Mouse (Mus musculus) adrenal gland, adult 18-20 months (tissue): ENCODE measurements around the gene Galk1. TPM values are rescaled to one million over a fixed set of nuclear protein-coding genes. Genes with fewer than 3 reads are reported as not detected.

Experiments
- DNase-seq, 2 experiments: peaks; one replicate each; pipeline ENCODE4 v3.0.0; 2021 to 2022; ENCODE audit warnings: low spot score in 2 of 2
- total RNA-seq, 2 experiments: library from RNA; stranded (reverse); gene quantifications; 1 replicate in 1 of 2; 2 replicates in 1 of 2; pipeline ENCODE4 v1.2.3; 2021

Gene Galk1
- total RNA-seq, 2 experiments from 2014 or later: 26.8 to 33.1 TPM

DNA sequence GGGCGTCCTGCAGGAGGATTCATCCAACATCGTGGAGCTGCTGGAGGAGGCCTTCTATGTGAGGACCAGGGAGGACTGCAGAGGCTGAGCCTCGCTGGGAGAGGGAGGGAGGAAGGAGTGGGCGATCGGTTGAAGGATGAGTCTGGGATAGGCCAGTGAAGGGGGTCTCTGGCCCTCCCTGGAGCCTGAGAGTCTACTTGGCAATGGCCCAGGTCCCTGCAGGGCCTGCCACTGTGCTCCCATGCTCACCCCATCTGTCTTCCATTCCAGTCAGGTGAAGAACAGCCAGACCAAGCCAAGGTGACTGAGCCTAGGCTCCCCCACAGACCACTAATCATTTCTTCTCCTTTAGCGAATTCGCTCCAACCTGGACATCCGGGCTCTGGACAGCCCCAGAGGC lies 29.2 kb downstream of the Galk1 start:
- DNase-seq: no peak

DNA sequence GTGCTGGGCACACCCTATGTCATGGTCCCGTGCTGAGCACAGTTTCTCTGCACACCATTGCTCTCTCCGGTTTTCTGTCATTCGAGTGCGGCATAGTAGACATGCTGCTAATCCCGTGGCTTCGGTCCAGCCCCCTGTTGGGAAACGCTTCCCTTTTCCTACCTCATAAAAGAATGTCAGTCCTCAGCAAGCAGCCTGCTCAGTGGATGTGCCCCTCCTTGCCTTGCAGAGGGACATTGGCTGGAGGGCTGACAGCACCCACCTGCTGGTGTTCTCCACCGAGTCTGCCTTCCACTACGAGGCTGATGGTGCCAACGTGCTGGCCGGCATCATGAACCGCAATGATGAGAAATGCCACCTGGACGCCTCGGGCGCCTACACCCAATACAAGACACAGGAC lies 30.0 kb downstream of the Galk1 start:
- DNase-seq: no peak

DNA sequence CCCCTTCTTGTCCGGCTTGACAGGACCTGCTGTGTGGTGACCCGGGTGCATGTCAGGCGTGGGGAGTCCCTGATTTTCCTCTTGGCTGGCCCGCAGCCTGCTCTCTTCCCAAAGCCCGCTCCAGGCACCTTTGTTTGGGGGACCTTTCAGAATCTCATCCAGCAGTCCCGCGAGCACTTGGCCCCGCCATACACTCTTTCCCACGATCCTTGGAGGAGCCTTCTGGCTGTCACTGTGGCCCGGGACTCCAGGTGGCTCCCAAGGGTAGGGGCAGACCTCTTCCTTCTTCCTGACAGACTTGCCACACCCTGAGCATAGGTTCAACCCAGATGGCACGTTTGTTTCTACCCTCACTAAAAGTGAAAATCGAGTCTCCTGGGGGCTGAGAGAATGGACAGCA lies 37.0 kb downstream of the Galk1 start:
- no peak for DNase-seq

DNA sequence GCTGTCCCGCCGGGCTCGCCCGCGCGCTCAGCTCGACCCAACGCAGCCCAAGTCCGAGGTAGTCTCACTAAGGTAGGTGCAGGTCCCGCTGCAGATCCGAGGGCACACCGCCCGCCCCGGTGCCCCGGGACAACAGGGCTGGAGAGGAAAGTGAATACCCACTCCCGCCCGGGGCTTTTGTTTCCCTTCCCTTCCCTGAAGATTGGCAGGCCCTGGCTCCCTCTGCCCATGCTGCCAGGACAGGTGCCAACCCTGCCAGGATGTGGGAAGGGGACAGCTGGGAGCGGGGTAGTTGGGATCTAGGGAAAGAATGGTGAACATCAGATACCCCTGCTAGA lies 37.5 kb downstream of the Galk1 start:
- no peak for DNase-seq

DNA sequence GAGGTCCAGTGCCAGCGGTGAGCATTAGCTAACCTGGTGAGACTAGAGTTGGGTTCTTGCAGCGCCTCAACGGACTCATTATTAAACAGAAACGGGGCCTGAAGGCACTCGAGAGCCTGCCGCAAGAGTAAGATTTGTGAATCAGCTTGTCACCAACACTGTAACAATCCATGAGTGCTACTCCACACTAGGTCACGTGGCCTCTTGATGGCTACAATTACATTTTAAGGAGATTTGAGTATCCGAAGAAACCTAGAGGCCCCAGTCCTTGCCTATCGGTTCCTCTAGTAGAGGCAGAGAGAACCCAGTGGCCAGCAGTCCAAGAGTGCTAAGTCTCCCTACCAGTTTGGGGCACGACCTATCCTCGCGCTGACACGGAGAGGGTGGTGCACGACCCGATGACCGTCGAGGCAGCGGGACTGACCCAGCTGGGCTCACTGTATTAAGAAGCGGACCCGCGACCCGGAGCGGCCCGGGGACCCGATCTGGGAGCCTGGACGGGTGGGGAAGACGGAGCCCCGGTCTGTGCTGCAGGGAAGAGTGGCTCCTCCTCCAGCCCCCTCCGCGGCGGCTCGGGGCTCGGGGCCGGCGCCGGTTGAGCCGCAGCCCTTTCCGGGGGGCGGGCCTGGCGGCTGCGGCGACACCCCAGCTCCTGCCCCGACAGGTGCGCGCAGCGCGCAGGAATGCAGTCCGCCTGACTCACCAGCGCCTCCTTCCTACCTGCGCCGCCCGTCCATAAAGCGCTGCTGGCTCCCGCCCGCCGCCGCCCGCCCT lies 38.0 kb downstream of the Galk1 start, which contains the start of gene Itgb4:
Itgb4 (plus strand) TSS at position 401 of the 774 bp plus-strand sequence.
- no peak for DNase-seq

DNA sequence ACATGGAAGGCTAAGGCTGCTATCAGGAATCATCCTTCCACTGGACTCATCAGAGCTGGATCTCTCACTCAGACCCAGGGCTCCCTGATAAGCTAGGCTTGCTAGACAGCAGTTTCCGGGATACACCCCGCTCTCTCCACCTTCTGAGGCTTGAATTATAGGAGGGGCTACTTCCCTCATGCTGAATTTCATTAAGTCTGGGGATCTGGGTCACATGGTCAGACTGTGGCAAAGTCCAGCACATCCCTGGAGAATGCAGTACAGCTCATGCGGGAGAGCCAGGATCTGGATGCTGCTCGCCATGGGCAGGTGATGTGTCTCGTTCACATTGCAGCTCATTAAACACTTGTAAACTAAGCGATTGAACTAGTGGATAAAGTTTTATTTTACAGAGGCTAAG lies 41.5 kb downstream of the Galk1 start:
- DNase-seq: no peak

DNA sequence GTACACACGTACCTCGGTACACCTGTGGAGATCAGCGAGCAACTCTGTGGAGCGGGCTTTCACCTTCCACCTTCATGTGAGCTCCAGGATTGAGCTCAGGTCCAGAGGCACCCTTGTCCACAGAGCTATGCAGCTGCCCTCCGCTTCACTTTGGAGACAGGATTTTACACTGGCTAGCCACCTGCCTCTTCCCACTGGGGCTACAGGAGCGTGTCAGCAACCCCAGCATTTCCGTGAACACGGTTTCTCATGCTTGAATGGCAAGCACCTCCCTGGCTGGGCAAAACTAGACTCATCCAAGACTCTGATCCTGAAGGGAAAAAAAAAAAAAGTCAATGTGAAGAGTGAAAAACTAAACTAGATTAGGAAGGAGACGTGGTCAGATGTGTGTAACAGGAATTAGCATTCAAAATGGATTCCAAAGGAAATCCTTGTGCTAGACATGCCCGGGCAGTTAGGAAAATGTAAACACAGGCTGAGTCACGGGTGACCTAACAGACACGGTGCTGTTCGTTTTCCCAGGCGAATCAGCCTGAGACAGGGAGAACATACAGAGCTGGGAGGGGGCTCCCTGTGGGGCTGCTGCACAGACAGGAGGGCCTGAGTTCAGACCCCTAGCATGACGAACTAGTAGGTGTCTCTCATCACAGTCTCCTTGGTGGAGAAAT lies 42.4 kb downstream of the Galk1 start:
- DNase-seq: no peak

DNA sequence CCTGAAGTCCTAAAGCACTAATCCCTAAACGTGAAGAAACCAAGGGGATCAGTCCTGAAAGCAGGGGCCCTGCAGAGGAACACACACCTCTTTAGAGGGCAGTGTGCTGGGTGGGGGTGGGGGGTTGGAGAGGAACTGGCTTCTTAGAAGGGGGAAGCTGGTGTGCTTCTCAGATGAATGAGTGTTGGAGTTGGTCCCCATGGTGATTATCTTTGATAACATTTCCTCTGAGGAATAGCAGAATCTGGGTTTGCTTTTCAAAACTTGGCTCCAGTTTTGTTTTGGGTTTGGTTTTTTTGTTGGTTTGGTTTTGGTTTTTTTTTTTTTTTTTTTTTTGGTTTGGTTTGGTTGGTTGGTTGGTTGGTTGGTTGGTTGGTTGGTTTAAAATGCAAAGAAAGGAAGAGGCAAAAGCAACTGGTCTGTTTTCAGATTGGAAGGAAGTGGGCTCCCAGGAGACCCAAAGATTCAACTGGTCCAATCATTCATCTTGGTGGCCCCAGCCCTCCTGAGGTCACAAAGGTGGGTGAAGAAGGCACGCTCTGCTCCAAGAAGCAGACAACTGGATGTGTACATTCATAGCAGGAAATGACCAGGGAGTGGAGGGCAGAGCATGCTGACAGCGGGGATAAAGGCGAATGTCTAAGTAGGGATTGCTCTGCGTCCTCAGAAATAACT lies 43.7 kb downstream of the Galk1 start:
- DNase-seq: no peak

DNA sequence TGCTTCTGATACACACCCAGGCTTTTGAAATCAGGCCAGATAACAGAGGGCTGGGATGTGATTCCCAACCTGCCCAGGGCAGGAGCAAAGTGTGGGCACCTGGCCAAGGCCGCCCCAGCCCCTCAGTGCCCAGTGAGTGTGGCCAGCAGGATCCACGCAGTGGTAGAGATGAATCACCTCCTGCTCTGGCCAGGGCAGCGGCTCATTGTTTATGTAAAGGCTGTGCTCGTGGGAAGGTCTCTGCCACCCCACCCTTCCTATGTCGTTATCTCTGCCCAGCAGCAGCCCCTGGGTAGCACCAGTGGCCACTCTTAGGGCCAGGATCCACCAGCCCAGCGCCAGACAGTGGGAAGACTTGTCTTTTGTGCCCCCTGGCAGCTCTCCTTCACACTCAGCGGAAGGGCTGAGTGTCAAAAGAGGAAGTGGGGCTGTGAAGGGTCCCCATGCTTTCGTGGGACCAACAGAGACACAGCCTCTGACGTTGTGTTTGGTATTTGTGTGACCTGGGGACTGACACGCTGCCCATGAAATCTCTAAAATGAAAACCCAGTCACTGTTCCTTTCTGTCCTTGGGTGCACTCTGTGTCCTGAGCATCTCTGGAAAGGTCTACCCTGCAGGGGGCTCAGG lies 47.4 kb downstream of the Galk1 start:
- peak; percentile 54 to 60 for DNase-seq

DNA sequence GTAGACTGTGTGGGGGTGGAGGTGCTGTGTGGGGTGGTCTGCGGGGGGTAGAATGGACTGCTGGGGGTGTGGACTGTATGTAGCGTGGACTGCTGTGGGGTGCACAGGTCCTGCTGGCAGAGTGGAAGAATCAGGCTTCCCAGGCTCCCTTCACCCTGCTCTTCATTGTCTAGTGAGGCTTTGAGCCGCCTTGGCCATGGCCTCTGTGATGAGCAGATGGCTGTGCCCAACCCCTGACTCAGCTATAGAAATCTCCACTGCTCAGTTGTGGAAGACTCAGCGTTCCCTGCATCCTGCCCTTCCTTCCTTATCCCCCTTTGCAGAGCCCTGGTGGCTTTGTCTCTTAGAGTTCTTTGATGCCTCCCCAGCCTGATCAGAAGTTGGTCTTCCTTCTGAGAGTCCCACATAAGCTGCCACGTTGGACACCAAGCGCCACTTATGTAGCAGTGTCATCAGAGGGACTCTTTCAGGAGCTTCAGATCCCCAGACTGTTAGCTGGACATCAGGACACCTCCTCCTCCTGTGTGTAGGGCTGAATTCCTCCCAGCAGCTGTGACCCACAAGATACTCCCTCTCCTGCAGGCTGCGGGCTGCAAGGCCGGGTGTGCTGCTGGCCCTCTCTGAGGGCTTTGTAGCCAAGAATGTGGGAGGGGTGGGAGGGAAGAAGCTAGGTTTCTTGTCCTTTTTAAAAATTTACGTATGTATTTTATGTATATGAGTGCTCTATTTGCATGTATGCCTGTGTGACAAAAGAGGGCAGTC lies 49.7 kb downstream of the Galk1 start:
- no peak for DNase-seq

DNA sequence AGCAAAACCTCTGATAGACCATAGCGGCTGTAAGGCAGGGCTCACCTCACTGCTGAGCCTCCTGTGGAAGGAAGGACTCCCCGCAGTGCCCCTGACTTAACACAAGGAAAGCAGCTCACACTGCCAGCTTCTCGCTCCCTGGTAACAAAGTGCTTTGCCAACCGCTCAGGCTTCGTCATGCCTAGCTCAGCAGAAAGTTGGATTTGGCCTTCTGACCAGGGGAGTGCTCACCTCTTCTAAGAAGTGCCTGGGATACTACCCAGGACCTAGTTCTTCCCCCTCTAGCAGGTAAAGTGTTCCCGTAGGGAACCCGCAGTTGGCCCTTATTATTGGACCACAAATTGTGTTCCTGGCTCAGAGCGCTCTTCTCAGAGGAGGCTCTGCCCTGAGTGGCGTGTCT lies 53.5 kb downstream of the Galk1 start:
- no peak for DNase-seq

Other genes starting within 250 kb of the Galk1 start
- 10 to 100 TPM; 57.3 to 70.3 TPM for gene Tmem94, start 247.3 kb downstream of the Galk1 start, total RNA-seq
- gene Caskin2, start 199.1 kb downstream of the Galk1 start, total RNA-seq: 10 to 100 TPM; 55.1 to 59.8 TPM
- 10 to 100 TPM; 15.5 to 20.3 TPM for gene Tsen54, start 198.0 kb downstream of the Galk1 start, total RNA-seq
- gene Llgl2, start 188.7 kb downstream of the Galk1 start, total RNA-seq: 1 to 10 TPM; 5.8 to 8.0 TPM
- not detected for gene Myo15b, start 154.3 kb downstream of the Galk1 start, total RNA-seq
- under 1 TPM in 1 of 2 experiments, not detected in 1; 0.74 TPM for gene Smim5, start 112.8 kb downstream of the Galk1 start, total RNA-seq
- not detected for gene Smim6, start 100.7 kb downstream of the Galk1 start, total RNA-seq
- 10 to 100 TPM; 37.3 to 47.6 TPM for gene Sap30bp, start 79.4 kb downstream of the Galk1 start, total RNA-seq
- gene Recql5, start 79.2 kb downstream of the Galk1 start, total RNA-seq: 10 to 100 TPM; 17.1 to 27.1 TPM
- gene Itgb4, start 38.0 kb downstream of the Galk1 start, total RNA-seq: 1 to 10 TPM; 3.1 to 3.7 TPM
- 100 to 1,000 TPM; 248 to 269 TPM for gene H3f3b, start 15.2 kb upstream of the Galk1 start, total RNA-seq
- 10 to 100 TPM; 16.2 to 19.2 TPM for gene Unk, start 17.6 kb upstream of the Galk1 start, total RNA-seq
- gene Unc13d, start 65.2 kb upstream of the Galk1 start, total RNA-seq: 1 to 10 TPM; 1.0 to 1.3 TPM
- gene Wbp2, start 74.3 kb upstream of the Galk1 start, total RNA-seq: 100 to 1,000 TPM; 163 to 187 TPM
- gene Trim47, start 114.5 kb upstream of the Galk1 start, total RNA-seq: 10 to 100 TPM; 14.6 to 23.5 TPM
- 10 to 100 TPM; 12.9 to 13.1 TPM for gene Trim65, start 118.4 kb upstream of the Galk1 start, total RNA-seq
- gene Mrpl38, start 126.1 kb upstream of the Galk1 start, total RNA-seq: 100 to 1,000 TPM; 106 to 115 TPM
- 10 to 100 TPM; 30.9 to 42.1 TPM for gene Fbf1, start 155.4 kb upstream of the Galk1 start, total RNA-seq
- 10 to 100 TPM; 17.3 to 20.7 TPM for gene Ten1, start 186.1 kb upstream of the Galk1 start, total RNA-seq
- gene Acox1, start 186.3 kb upstream of the Galk1 start, total RNA-seq: 100 to 1,000 TPM; 208 to 244 TPM
- 1 to 10 TPM in 1 of 2 experiments, under 1 TPM in 1; 0.56 to 1.0 TPM for gene Evpl, start 225.4 kb upstream of the Galk1 start, total RNA-seq